Mouse (Mus musculus): ENCODE measurements around the gene Ppp5c. TPM values are rescaled to one million over a fixed set of nuclear protein-coding genes. Genes with fewer than 3 reads are reported as not detected.

Ppp5c gene
- polyA plus RNA-seq, 1 experiment from 2014 or later: 128 TPM

DNA sequence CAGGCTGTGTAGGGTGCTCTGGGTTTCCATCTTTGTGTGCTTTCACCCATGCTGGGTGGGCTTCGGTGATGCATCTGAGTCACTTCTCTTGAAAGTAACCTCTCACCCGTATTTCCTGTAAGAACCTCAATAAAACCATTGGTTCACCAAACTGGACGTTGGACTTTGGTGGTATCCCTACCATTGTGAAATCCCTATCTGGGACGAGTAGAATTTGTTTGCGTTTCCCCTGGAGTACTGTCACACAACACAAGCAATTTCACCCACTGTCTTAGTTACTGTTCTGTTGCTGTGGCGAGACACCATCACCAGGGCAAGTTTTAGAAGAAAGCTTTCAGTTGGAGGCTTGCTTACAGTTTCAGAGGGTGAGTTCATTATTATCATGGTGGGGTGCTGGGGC lies 59.3 kb downstream of the Ppp5c start:
- Histone ChIP-seq H3K9me3 (ENCODE audit: control insufficient read depth, low read length) (no peaks in the 10 kb centered on the region), H3K9ac (ENCODE audit: low read length) (no peak overlapping the region), H3K36me3 (ENCODE audit: control insufficient read depth, insufficient read depth, low read length) (no peaks in the 10 kb centered on the region; the same call in 1 of the 2 replicates), H3K27me3 (ENCODE audit: control insufficient read depth, insufficient read depth, low read length) (no peaks in the 10 kb centered on the region), H3K4me3 (ENCODE audit: low read depth, low read length) (no peak overlapping the region), H3K27ac (ENCODE audit: low read depth, low read length) (no peak overlapping the region), H3K4me1 (ENCODE audit: control insufficient read depth, insufficient read depth, low read length) (no peaks in the 10 kb centered on the region), H3K4me2 (ENCODE audit: low read depth) (no peak overlapping the region)
- DNase-seq (ENCODE audit: low spot score) (no peak), ATAC-seq (ENCODE audit: insufficient read depth, low FRiP score, low TSS enrichment) (no peak)
- 87% methylated on average over 6 of the region's 6 CpGs for WGBS

GRCm38 (mm10) chr7:16961678-16962077 lies 66.0 kb downstream of the Ppp5c start:
- Histone ChIP-seq H3K27me3 (ENCODE audit: control insufficient read depth, insufficient read depth, low read length) (no peaks in the 10 kb centered on the region), H3K9me3 (ENCODE audit: control insufficient read depth, low read length) (no peaks in the 10 kb centered on the region), H3K27ac (ENCODE audit: low read depth, low read length) (no peak overlapping the region), H3K4me3 (ENCODE audit: low read depth, low read length) (no peak overlapping the region), H3K36me3 (ENCODE audit: control insufficient read depth, insufficient read depth, low read length) (no peaks in the 10 kb centered on the region), H3K9ac (ENCODE audit: low read length) (no peak overlapping the region), H3K4me2 (ENCODE audit: low read depth) (no peak overlapping the region), H3K4me1 (ENCODE audit: control insufficient read depth, insufficient read depth, low read length) (0 out of 2 replicates have a peak, but pooled peaks cover 4% of the 10 kb centered on the region)
- ATAC-seq (ENCODE audit: insufficient read depth, low FRiP score, low TSS enrichment): no peak
- DNase-seq (ENCODE audit: low spot score): no peak
- 75% methylated on average over 5 of the region's 5 CpGs for WGBS

DNA sequence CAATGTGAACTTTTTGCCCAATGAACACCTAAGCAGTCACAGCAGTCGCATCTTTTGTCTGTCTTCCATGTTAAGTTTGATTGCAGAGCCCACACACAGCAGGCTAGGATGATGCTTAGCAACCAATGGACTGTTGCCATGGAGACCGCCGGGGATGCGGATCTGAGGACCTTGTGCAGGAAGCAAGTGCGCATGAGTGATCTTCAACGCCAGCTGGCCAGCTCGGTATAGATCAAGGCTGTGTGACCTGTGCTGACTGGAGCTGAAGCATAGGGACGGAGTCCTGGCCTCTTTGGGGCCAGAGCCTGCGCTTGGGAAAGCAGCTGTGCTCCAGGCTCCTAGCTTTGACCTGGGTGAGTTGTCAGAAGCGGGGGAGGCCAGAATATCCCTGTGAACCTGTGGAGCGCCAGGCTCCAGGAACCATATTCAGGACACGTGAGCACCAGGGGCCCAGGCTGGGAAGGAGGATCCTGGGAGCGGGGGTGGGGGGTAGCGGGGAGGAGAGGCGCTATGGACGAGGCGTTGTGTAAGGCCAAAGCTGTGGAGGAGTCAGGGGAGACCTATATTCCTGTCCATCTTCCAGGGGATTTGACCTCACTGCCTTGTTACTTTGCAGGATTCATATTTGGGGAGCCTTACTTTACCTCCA lies 68.1 kb downstream of the Ppp5c start, which contains the start of gene Pnmal1:
TSS of gene Pnmal1 (plus strand) at position 141 of the 649 bp plus-strand sequence.
- 18% methylated on average over 17 of the region's 17 CpGs for WGBS
- DNase-seq (ENCODE audit: low spot score) (peak; percentile 94), ATAC-seq (ENCODE audit: insufficient read depth, low FRiP score, low TSS enrichment) (peak; percentile 96)
- Histone ChIP-seq H3K4me2 (ENCODE audit: low read depth) (peak within 1 kb of the TSS; percentile 53), H3K9ac (ENCODE audit: low read length) (peak within 1 kb of the TSS; percentile 31; the same call in 1 of the 2 replicates), H3K36me3 (ENCODE audit: control insufficient read depth, insufficient read depth, low read length) (no peaks in the 10 kb centered on the region), H3K4me1 (ENCODE audit: control insufficient read depth, insufficient read depth, low read length) (0 out of 2 replicates have a peak, but pooled peaks cover 4% of the 10 kb centered on the region), H3K27ac (ENCODE audit: low read depth, low read length) (peak within 1 kb of the TSS; percentile 89), H3K9me3 (ENCODE audit: control insufficient read depth, low read length) (no peaks in the 10 kb centered on the region), H3K4me3 (ENCODE audit: low read depth, low read length) (peak within 1 kb of the TSS; percentile 22; the same call in 1 of the 2 replicates), H3K27me3 (ENCODE audit: control insufficient read depth, insufficient read depth, low read length) (no peaks in the 10 kb centered on the region)

- Histone ChIP-seq H3K4me3 (ENCODE audit: low read depth, low read length) (no peak overlapping the region), H3K27me3 (ENCODE audit: control insufficient read depth, insufficient read depth, low read length) (no peaks in the 10 kb centered on the region), H3K4me2 (ENCODE audit: low read depth) (no peak overlapping the region), H3K36me3 (ENCODE audit: control insufficient read depth, insufficient read depth, low read length) (no peaks in the 10 kb centered on the region), H3K9ac (ENCODE audit: low read length) (no peak overlapping the region), H3K27ac (ENCODE audit: low read depth, low read length) (peak overlapping the region; percentile 24; the same call in 1 of the 2 replicates), H3K4me1 (ENCODE audit: control insufficient read depth, insufficient read depth, low read length) (0 out of 2 replicates have a peak, but pooled peaks cover 4% of the 10 kb centered on the region), H3K9me3 (ENCODE audit: control insufficient read depth, low read length) (no peaks in the 10 kb centered on the region)
- WGBS: 54% methylated on average over 15 of the region's 15 CpGs
- ATAC-seq (ENCODE audit: insufficient read depth, low FRiP score, low TSS enrichment) (no peak), DNase-seq (ENCODE audit: low spot score) (peak; percentile 55)
Observed at GRCm38 (mm10) chr7:16956410-16957265, 71.1 kb downstream of the Ppp5c start.

DNA sequence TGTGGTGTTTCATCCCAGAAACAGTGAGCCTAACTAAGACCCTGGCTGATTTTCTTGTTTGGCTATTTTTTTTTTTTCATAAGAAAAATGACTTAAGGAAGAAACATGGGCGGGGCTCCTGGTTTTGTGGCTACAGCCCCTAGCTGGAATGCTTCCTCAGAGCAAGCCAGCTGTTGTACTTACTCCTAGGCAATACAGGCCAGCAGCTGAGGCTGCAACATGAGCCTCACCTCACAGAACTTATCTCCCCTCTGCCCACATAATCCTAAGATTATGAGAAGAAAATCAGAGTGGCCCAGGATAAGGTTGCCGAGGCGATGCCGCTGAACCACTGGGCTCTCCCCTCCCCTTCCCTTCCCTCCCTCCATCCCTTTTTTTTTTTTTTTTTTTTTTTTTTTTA lies 72.0 kb downstream of the Ppp5c start:
- DNase-seq (ENCODE audit: low spot score): no peak
- Histone ChIP-seq H3K9ac (ENCODE audit: low read length) (no peak overlapping the region), H3K4me3 (ENCODE audit: low read depth, low read length) (no peak overlapping the region), H3K36me3 (ENCODE audit: control insufficient read depth, insufficient read depth, low read length) (no peaks in the 10 kb centered on the region), H3K4me2 (ENCODE audit: low read depth) (no peak overlapping the region), H3K9me3 (ENCODE audit: control insufficient read depth, low read length) (no peaks in the 10 kb centered on the region), H3K27ac (ENCODE audit: low read depth, low read length) (no peak overlapping the region), H3K4me1 (ENCODE audit: control insufficient read depth, insufficient read depth, low read length) (0 out of 2 replicates have a peak, but pooled peaks cover 4% of the 10 kb centered on the region), H3K27me3 (ENCODE audit: control insufficient read depth, insufficient read depth, low read length) (no peaks in the 10 kb centered on the region)
- no peak for ATAC-seq (ENCODE audit: insufficient read depth, low FRiP score, low TSS enrichment)
- 90% methylated on average over 4 of the region's 4 CpGs for WGBS

Other genes with a start within 250 kb of the Ppp5c start
- gene Slc1a5, start 246.6 kb downstream of the Ppp5c start, polyA plus RNA-seq (2014; fragmentation: Nextera tagmentation; extraction: Ambion mirVana): 17.2 and 17.3 TPM in 2 replicates
- gene Strn4, start 212.0 kb downstream of the Ppp5c start, polyA plus RNA-seq (2014; fragmentation: Nextera tagmentation; extraction: Ambion mirVana): 140 and 143 TPM in 2 replicates
- 24.3 and 24.4 TPM in 2 replicates for gene Fkrp, start 211.2 kb downstream of the Ppp5c start, polyA plus RNA-seq (2014; fragmentation: Nextera tagmentation; extraction: Ambion mirVana)
- 10.9 and 11.2 TPM in 2 replicates for gene Prkd2, start 185.0 kb downstream of the Ppp5c start, polyA plus RNA-seq (2014; fragmentation: Nextera tagmentation; extraction: Ambion mirVana)
- 9.5 and 10.6 TPM in 2 replicates for gene Dact3, start 152.6 kb downstream of the Ppp5c start, polyA plus RNA-seq (2014; fragmentation: Nextera tagmentation; extraction: Ambion mirVana)
- gene Gng8, start 136.1 kb downstream of the Ppp5c start, polyA plus RNA-seq (2014; fragmentation: Nextera tagmentation; extraction: Ambion mirVana): 7.0 and 7.2 TPM in 2 replicates
- gene Ptgir, start 121.4 kb downstream of the Ppp5c start, polyA plus RNA-seq (2014; fragmentation: Nextera tagmentation; extraction: Ambion mirVana): 0.41 and 0.76 TPM in 2 replicates
- gene Calm3, start 103.8 kb downstream of the Ppp5c start, polyA plus RNA-seq (2014; fragmentation: Nextera tagmentation; extraction: Ambion mirVana): 257 and 263 TPM in 2 replicates
- 9.4 and 10.5 TPM in 2 replicates for gene Pnmal2, start 83.2 kb downstream of the Ppp5c start, polyA plus RNA-seq (2014; fragmentation: Nextera tagmentation; extraction: Ambion mirVana)
- 15.6 and 18.0 TPM in 2 replicates for gene Pnmal1, start 68.2 kb downstream of the Ppp5c start, polyA plus RNA-seq (2014; fragmentation: Nextera tagmentation; extraction: Ambion mirVana)
- gene Gm42372, start 44.8 kb downstream of the Ppp5c start, polyA plus RNA-seq (2014; fragmentation: Nextera tagmentation; extraction: Ambion mirVana): 1.8 and 2.0 TPM in 2 replicates
- 16.9 and 17.7 TPM in 2 replicates for gene Ccdc8, start 35.2 kb downstream of the Ppp5c start, polyA plus RNA-seq (2014; fragmentation: Nextera tagmentation; extraction: Ambion mirVana)
- 6.9 and 7.6 TPM in 2 replicates for gene Hif3a, start 34.5 kb upstream of the Ppp5c start, polyA plus RNA-seq (2014; fragmentation: Nextera tagmentation; extraction: Ambion mirVana)
- 0.09 TPM in 1 of 2 replicates, not detected in the other for gene Psg16, start 46.1 kb upstream of the Ppp5c start, polyA plus RNA-seq (2014; fragmentation: Nextera tagmentation; extraction: Ambion mirVana)
- gene Ceacam3, start 122.4 kb upstream of the Ppp5c start, polyA plus RNA-seq (2014; fragmentation: Nextera tagmentation; extraction: Ambion mirVana): not detected in 2 replicates
- gene Psg29, start 175.6 kb upstream of the Ppp5c start, polyA plus RNA-seq (2014; fragmentation: Nextera tagmentation; extraction: Ambion mirVana): not detected in 2 replicates